Mouse (Mus musculus) midbrain, embryonic 16.5 days (tissue): Measurements from ENCODE around the gene Ptpn14. TPM values are rescaled to one million over a fixed set of nuclear protein-coding genes. Genes with fewer than 3 reads are reported as not detected.

Experiments used
- ATAC-seq: fragments of 200-750 bp; cut with Nextera tagmentation; 2 replicates; pipeline ENCODE4 v1.8.0; 2017; ENCODE audit warnings: moderate TSS enrichment
- H3K27ac ChIP-seq: fragments of 300-500 bp; sonication (generic); 2 replicates; pipeline ENCODE4 v1.5.1; 2014; ENCODE audit warnings: mild to moderate bottlenecking, low read length, mixed read lengths
- H3K27me3 ChIP-seq: fragments of 300-500 bp; sonication (generic); 2 replicates; pipeline ENCODE4 v1.6.1; 2014; ENCODE audit warnings: low read depth, low read length, mixed read lengths; ENCODE audit not compliant: control insufficient read depth, insufficient read depth
- H3K36me3 ChIP-seq: fragments of 300-500 bp; sonication (generic); 2 replicates; pipeline ENCODE4 v1.6.1; 2014; ENCODE audit warnings: mild to moderate bottlenecking, low read length, moderate library complexity, mixed read lengths; ENCODE audit not compliant: control insufficient read depth, insufficient read depth
- H3K4me1 ChIP-seq: fragments of 300-500 bp; sonication (generic); 2 replicates; pipeline ENCODE4 v1.6.1; 2014; ENCODE audit warnings: mild to moderate bottlenecking, low read length, mixed read lengths; ENCODE audit not compliant: control insufficient read depth, insufficient read depth
- H3K4me2 ChIP-seq: fragments of 300-500 bp; sonication (generic); 2 replicates; pipeline ENCODE4 v1.6.1; 2014; ENCODE audit warnings: mild to moderate bottlenecking, low read length, mixed read lengths
- H3K4me3 ChIP-seq: fragments of 300-500 bp; sonication (generic); 2 replicates; pipeline ENCODE4 v1.5.1; 2014; ENCODE audit warnings: low read depth, mild to moderate bottlenecking, low read length, moderate library complexity, mixed read lengths
- H3K9ac ChIP-seq: fragments of 300-500 bp; sonication (generic); 2 replicates; pipeline ENCODE4 v1.6.1; 2014; ENCODE audit warnings: low read depth, low read length, mixed read lengths
- H3K9me3 ChIP-seq: fragments of 300-500 bp; sonication (generic); replicated peaks from 2 replicates; pipeline ENCODE4 v1.6.1; 2014; ENCODE audit warnings: mild to moderate bottlenecking, low read length, mixed read lengths; ENCODE audit not compliant: control insufficient read depth, poor library complexity, severe bottlenecking
- WGBS: fragments of 180-500 bp; shearing (Covaris S2); extraction: QIAGEN DNeasy Blood & Tissue Kit; methylation state at CpG from one replicate; pipeline ENCODE4 v1.1.7; 2014; 5-methylcytosine and 5-hydroxymethylcytosine counted together
- polyA plus RNA-seq: library from polyadenylated mRNA; unstranded; fragments of >200 nt; fragmentation: Nextera tagmentation; extraction: Ambion mirVana; gene quantifications from 2 replicates; pipeline ENCODE4 v1.2.1, GENCODE M21; 2015

Ptpn14 gene
- polyA plus RNA-seq, 1 experiment from 2014 or later = 1.0 TPM

- H3K9me3 ChIP-seq = no peaks in the 10 kb centered on the region
- H3K4me3 ChIP-seq = no peak overlapping the region
- no peak overlapping the region for H3K27ac ChIP-seq
- no peak overlapping the region for H3K4me2 ChIP-seq
- no peaks in the 10 kb centered on the region for H3K36me3 ChIP-seq
- ATAC-seq = no peak
- WGBS = 30% methylated on average over 6 of the region's 6 CpGs
- H3K9ac ChIP-seq = no peak overlapping the region
- H3K4me1 ChIP-seq = no peaks in the 10 kb centered on the region; the same call in 1 of the 2 replicates
- H3K27me3 ChIP-seq = no peaks in the 10 kb centered on the region
Observed at GRCm38 (mm10) chr1:189789545-189789944, 61.5 kb downstream of the Ptpn14 start.

GRCm38 (mm10) chr1:189790666-189791065 is 62.6 kb downstream of the Ptpn14 start:
- no peak overlapping the region for H3K4me3 ChIP-seq
- no peak overlapping the region for H3K9ac ChIP-seq
- no peaks in the 10 kb centered on the region for H3K36me3 ChIP-seq
- no peak overlapping the region for H3K27ac ChIP-seq
- no peak overlapping the region for H3K4me2 ChIP-seq
- H3K9me3 ChIP-seq = no peaks in the 10 kb centered on the region
- H3K4me1 ChIP-seq = no peaks in the 10 kb centered on the region; the same call in 1 of the 2 replicates
- ATAC-seq = no peak
- no peaks in the 10 kb centered on the region for H3K27me3 ChIP-seq
- 78% methylated on average over 7 of the region's 7 CpGs for WGBS

GRCm38 (mm10) chr1:189791534-189792217 is 63.6 kb downstream of the Ptpn14 start:
- Histone ChIP-seq H3K4me3 (no peak overlapping the region), H3K4me1 (no peaks in the 10 kb centered on the region; the same call in 1 of the 2 replicates), H3K9ac (no peak overlapping the region), H3K4me2 (no peak overlapping the region), H3K9me3 (no peaks in the 10 kb centered on the region), H3K36me3 (no peaks in the 10 kb centered on the region), H3K27ac (no peak overlapping the region), H3K27me3 (no peaks in the 10 kb centered on the region)
- no peak for ATAC-seq
- WGBS = 31% methylated on average over 10 of the region's 10 CpGs

- no peak overlapping the region for H3K9ac ChIP-seq
- no peak overlapping the region for H3K27ac ChIP-seq
- ATAC-seq = no peak
- no peaks in the 10 kb centered on the region for H3K36me3 ChIP-seq
- no peaks in the 10 kb centered on the region for H3K9me3 ChIP-seq
- 90% methylated on average over 14 of the region's 14 CpGs for WGBS
- peaks cover 4% of the 10 kb centered on the region; the same call in 1 of the 2 replicates for H3K4me1 ChIP-seq
- H3K4me3 ChIP-seq = no peak overlapping the region
- H3K27me3 ChIP-seq = no peaks in the 10 kb centered on the region
- H3K4me2 ChIP-seq = no peak overlapping the region
Observed at GRCm38 (mm10) chr1:189792560-189793195, 64.6 kb downstream of the Ptpn14 start.

GRCm38 (mm10) chr1:189798949-189799348 is 70.9 kb downstream of the Ptpn14 start:
- no peak for ATAC-seq
- no peak overlapping the region for H3K4me3 ChIP-seq
- 83% methylated on average over 15 of the region's 15 CpGs for WGBS
- H3K4me1 ChIP-seq = peaks cover 4% of the 10 kb centered on the region; the same call in 1 of the 2 replicates
- H3K4me2 ChIP-seq = no peak overlapping the region
- H3K27ac ChIP-seq = no peak overlapping the region
- H3K27me3 ChIP-seq = no peaks in the 10 kb centered on the region
- H3K9me3 ChIP-seq = no peaks in the 10 kb centered on the region
- H3K9ac ChIP-seq = no peak overlapping the region
- H3K36me3 ChIP-seq = no peaks in the 10 kb centered on the region

- Histone ChIP-seq H3K9me3 (no peaks in the 10 kb centered on the region), H3K27me3 (no peaks in the 10 kb centered on the region), H3K4me1 (peaks cover 4% of the 10 kb centered on the region; the same call in 1 of the 2 replicates), H3K4me2 (no peak overlapping the region), H3K27ac (no peak overlapping the region), H3K9ac (no peak overlapping the region), H3K36me3 (no peaks in the 10 kb centered on the region), H3K4me3 (no peak overlapping the region)
- 35% methylated on average over 9 of the region's 13 CpGs for WGBS
- ATAC-seq = no peak
Observed at GRCm38 (mm10) chr1:189800211-189800961, 72.3 kb downstream of the Ptpn14 start.

- no peak overlapping the region for H3K9ac ChIP-seq
- H3K36me3 ChIP-seq = no peaks in the 10 kb centered on the region
- no peak overlapping the region for H3K4me3 ChIP-seq
- WGBS = 89% methylated on average over 4 of the region's 4 CpGs
- H3K4me1 ChIP-seq = peaks cover 4% of the 10 kb centered on the region; the same call in 1 of the 2 replicates
- H3K9me3 ChIP-seq = no peaks in the 10 kb centered on the region
- H3K27ac ChIP-seq = no peak overlapping the region
- H3K27me3 ChIP-seq = no peaks in the 10 kb centered on the region
- ATAC-seq = no peak
- no peak overlapping the region for H3K4me2 ChIP-seq
Observed at GRCm38 (mm10) chr1:189801303-189801702, 73.2 kb downstream of the Ptpn14 start.

- Histone ChIP-seq H3K4me1 (no peaks in the 10 kb centered on the region), H3K4me3 (no peak overlapping the region), H3K4me2 (no peak overlapping the region), H3K9ac (no peak overlapping the region), H3K9me3 (no peaks in the 10 kb centered on the region), H3K36me3 (no peaks in the 10 kb centered on the region), H3K27ac (no peak overlapping the region), H3K27me3 (no peaks in the 10 kb centered on the region)
- ATAC-seq = no peak
- WGBS = 90% methylated on average over 4 of the region's 4 CpGs
Observed at GRCm38 (mm10) chr1:189802575-189802974, 74.5 kb downstream of the Ptpn14 start.

GRCm38 (mm10) chr1:189803742-189804141 is 75.7 kb downstream of the Ptpn14 start:
- 88% methylated on average over 11 of the region's 11 CpGs for WGBS
- no peak overlapping the region for H3K4me2 ChIP-seq
- ATAC-seq = no peak

More at GRCm38 (mm10) chr1:189803742-189804141, 75.7 kb downstream of the Ptpn14 start:
- Histone ChIP-seq H3K9ac (no peak overlapping the region), H3K4me3 (no peak overlapping the region), H3K9me3 (no peaks in the 10 kb centered on the region), H3K4me1 (no peaks in the 10 kb centered on the region), H3K27me3 (no peaks in the 10 kb centered on the region), H3K27ac (no peak overlapping the region), H3K36me3 (no peaks in the 10 kb centered on the region)
